Mouse (Mus musculus): ENCODE data around the gene Sirpb1b. TPM values are rescaled to one million over a fixed set of nuclear protein-coding genes. Genes with fewer than 3 reads are reported as not detected.
"Not testable (repeated sequence)": the region's sequence is repeated elsewhere in the genome, so short reads cannot be mapped to it uniquely, and the experiment has no call there.

Gene Sirpb1b
- total RNA-seq (2021): not detected
- long read RNA-seq, experiment 1: 0 reads
- long read RNA-seq, experiment 2: 0 reads

DNA sequence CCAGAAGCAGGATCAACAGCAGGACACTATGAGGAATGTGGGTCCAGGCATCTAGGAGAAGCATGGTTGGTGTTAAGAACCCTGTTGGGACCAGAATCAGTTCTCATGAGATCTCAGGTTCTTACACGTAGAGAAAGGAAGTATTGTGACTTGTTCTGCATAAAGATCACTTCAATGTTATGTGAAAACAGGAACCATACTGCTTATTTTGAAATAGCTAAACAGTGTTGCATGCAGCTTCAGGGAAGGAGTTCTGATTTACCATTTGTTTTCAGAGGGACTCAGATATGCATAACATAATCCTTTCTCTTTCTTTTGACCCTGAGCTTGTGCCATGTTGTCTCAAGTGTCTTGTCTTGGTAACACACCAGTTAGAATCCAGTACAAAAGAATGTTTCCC is at the start of gene Sirpb1b:
Gene Sirpb1b (minus strand): TSS at position 179 of the 400 bp plus-strand sequence.
- not testable (repeated sequence) for DNase-seq (ENCODE audit: low spot score in 2 of 2)
- intact Hi-C loops (cut with DNase I): loop anchor here (5.0 kb wide), 1 partner anchor 272 kb away; the partner anchor contains the start of gene Sirpb1c

DNA sequence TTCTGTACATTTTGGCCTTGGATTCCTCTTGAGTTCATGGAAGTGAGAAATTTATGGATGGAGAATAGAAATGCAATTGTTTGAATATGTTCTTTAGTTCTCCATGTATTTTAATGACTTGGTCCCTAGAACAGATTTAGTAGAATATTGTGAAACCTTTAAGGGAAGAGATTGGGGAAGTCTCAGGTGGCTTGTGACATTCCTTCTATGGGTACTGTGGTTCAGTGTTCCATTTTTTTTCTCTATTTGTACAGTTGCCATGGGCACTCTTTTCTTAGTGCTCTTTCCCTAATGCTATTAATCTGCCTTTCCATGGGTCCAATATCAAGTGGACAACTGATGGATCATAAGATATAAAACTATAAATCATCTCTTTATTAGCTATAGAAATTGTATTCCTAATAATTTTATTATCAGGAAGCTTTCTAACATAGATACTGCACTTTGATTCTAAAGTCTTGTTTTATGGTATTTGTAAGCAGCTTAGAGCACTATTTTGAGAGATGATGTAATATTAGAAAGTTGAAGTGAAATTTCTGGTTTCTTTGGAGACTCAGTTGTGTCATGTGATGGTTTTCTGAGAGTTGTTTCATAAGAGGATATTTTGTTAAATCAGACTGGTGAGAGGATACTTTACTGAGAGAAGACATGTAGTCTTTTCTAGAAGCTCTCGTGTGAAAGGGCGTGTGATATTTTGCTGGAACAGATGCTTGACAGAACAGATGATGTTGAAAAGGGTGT is 15.7 kb upstream of the Sirpb1b start:
- DNase-seq (ENCODE audit: low spot score in 2 of 2); intact Hi-C loops (cut with DNase I): not testable (repeated sequence)

DNA sequence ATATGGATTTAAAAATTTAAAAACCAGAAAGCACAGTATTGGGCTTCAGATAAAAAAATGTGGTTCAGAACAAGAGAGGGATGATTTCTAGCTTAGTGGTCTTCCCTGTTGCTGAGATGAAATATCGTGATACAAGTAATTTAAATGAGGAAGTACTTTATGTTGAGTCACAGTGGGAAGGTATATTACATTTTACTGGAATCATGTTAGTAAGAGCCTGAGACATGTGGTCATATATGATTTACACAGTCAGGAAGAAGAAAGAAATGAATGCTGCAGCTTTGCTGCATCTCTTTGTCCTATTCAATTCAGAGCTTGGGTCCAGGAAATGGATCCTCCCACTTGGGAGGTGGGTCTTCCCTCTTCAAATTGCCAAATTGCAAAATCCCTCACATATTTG is 11.8 kb upstream of the Sirpb1b start:
- intact Hi-C loops (cut with DNase I); DNase-seq (ENCODE audit: low spot score in 2 of 2): not testable (repeated sequence)

DNA sequence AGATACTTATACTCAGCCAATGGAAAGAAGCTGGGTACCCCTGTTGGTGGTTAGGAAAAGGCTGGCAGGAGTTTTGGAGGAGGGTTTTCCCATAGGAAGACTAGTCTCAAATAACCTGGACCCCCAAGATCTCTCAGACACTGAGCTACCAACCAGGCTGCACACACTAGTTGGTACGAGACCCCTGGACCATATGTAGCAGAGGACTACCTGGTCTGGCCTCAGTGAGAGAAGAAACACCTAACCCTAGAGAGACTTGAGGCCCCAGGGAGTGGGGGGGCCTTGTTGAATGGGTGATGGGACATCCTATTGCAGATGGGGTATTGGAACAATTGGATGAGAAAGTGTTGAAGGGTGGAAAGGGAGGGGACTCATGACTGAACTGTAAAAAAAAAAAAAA is 8.6 kb upstream of the Sirpb1b start:
- intact Hi-C loops (cut with DNase I): no loop called here
- no peak for DNase-seq (ENCODE audit: low spot score in 2 of 2)

- DNase-seq (ENCODE audit: low spot score in 2 of 2); intact Hi-C loops (cut with DNase I): not testable (repeated sequence)
Observed at GRCm38 (mm10) chr3:15582948-15583347, 8.1 kb upstream of the Sirpb1b start.

GRCm38 (mm10) chr3:15576466-15576865 is 1.6 kb upstream of the Sirpb1b start:
- DNase-seq (ENCODE audit: low spot score in 2 of 2): not testable (repeated sequence)
- intact Hi-C loops (cut with DNase I): loop anchor here (5.0 kb wide), 1 partner anchor 271 kb away; the partner anchor contains the start of gene Sirpb1c

DNA sequence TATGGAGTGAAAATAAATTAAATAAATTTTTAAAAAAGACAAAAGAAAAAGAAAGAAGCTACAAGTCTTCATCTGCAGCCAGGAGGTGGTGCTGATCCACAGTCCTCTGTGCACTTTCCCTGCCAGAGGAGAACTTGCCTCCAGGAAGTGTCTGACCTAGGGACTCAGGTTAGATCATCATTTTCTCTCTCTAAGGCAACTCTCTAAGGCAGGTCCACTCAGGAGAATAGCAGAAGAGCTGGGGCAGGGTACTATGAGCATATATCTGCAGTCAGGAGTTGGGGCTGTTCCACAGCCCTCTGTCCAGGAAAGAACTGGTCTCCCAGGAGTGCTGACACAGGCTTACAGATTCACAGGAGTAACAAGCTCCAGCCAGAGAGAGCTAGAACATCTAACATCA is 46.3 kb downstream of the Sirpb1b start:
- DNase-seq (ENCODE audit: low spot score in 2 of 2): no peak
- intact Hi-C loops (cut with DNase I): no loop called here

GRCm38 (mm10) chr3:15513608-15514007 is 61.3 kb downstream of the Sirpb1b start:
- DNase-seq (ENCODE audit: low spot score in 2 of 2); intact Hi-C loops (cut with DNase I): not testable (repeated sequence)

- DNase-seq (ENCODE audit: low spot score in 2 of 2); intact Hi-C loops (cut with DNase I): not testable (repeated sequence)
Observed at GRCm38 (mm10) chr3:15507792-15508321, 67.0 kb downstream of the Sirpb1b start.

- DNase-seq (ENCODE audit: low spot score in 2 of 2); intact Hi-C loops (cut with DNase I): not testable (repeated sequence)
Observed at GRCm38 (mm10) chr3:15474831-15475230, 100.0 kb downstream of the Sirpb1b start.

GRCm38 (mm10) chr3:15470158-15470557 is 104.7 kb downstream of the Sirpb1b start:
- DNase-seq (ENCODE audit: low spot score in 2 of 2); intact Hi-C loops (cut with DNase I): not testable (repeated sequence)

Other genes with a start within 250 kb of the Sirpb1b start
- gene Gm9733, start 242.8 kb downstream of the Sirpb1b start, total RNA-seq (2021): not detected
- gene Sirpb1a, start 148.5 kb downstream of the Sirpb1b start, total RNA-seq (2021): not detected